Mouse (Mus musculus) left cerebral cortex, postnatal 14 days (tissue): ENCODE measurements around the gene Fam117a. TPM values are rescaled to one million over a fixed set of nuclear protein-coding genes. Genes with fewer than 3 reads are reported as not detected.

Experiments
- DNase-seq, 2 experiments: peaks; one replicate each; pipeline ENCODE4 v3.0.0; 2021 to 2022; ENCODE audit warnings: low spot score in 2 of 2, mixed read lengths in 1 of 2
- intact Hi-C: fragments of 180-260 bp; cut with DNase I; formaldehyde crosslinking; loops from one replicate; pipeline ENCODE4 v1.15.1; 2025
- long read RNA-seq, 2 experiments: library from polyadenylated mRNA; stranded (forward); transcript quantifications; one replicate each; pipeline ENCODE4 v2.0.0; 2021
- total RNA-seq, 2 experiments: library from RNA; stranded (reverse); gene quantifications; 2 replicates each; pipeline ENCODE4 v1.2.3; 2021

Gene Fam117a
- 1 to 10 TPM; 2.1 to 4.0 TPM for total RNA-seq
- long read RNA-seq, experiment 1, partial matches to known transcripts = 1 of 2 reads
- long read RNA-seq, experiment 1, other reads (novel, unspliced or antisense) = 0 of 2 reads
- long read RNA-seq, experiment 2, partial matches to known transcripts = 1 of 2 reads
- long read RNA-seq, experiment 2, other reads (novel, unspliced or antisense) = 0 of 2 reads

- DNase-seq = peak; percentile 74 to 86
- intact Hi-C loops = no loop called here
Observed at GRCm38 (mm10) chr11:95336568-95337128, at the start of gene Fam117a. TSS of gene Fam117a (plus strand) at chr11:95337018.

- intact Hi-C loops = no loop called here
- no peak for DNase-seq
Observed at GRCm38 (mm10) chr11:95291998-95292397, 44.8 kb upstream of the Fam117a start.

- intact Hi-C loops = no loop called here
- no peak for DNase-seq
Observed at GRCm38 (mm10) chr11:95293017-95293624, 43.7 kb upstream of the Fam117a start.

GRCm38 (mm10) chr11:95295736-95296135 is 41.1 kb upstream of the Fam117a start:
- intact Hi-C loops = no loop called here
- DNase-seq = no peak

GRCm38 (mm10) chr11:95298146-95298545 is 38.7 kb upstream of the Fam117a start:
- no peak for DNase-seq
- intact Hi-C loops = no loop called here

- DNase-seq = no peak
- intact Hi-C loops = no loop called here
Observed at GRCm38 (mm10) chr11:95299886-95300285, 36.9 kb upstream of the Fam117a start.

- intact Hi-C loops = no loop called here
- DNase-seq = no peak
Observed at GRCm38 (mm10) chr11:95301772-95302171, 35.0 kb upstream of the Fam117a start.

GRCm38 (mm10) chr11:95305600-95305999 is 31.2 kb upstream of the Fam117a start:
- DNase-seq = no peak
- intact Hi-C loops = no loop called here

GRCm38 (mm10) chr11:95307526-95307925 is 29.3 kb upstream of the Fam117a start:
- intact Hi-C loops = no loop called here
- DNase-seq = no peak

- intact Hi-C loops = loop anchor here (2.0 to 10.0 kb wide), 2 partner anchors 75 to 215 kb away; partner anchors contain the start of gene Slc35b1
- peak; percentile 99 to 100 for DNase-seq
Observed at GRCm38 (mm10) chr11:95309510-95310006, 27.3 kb upstream of the Fam117a start.

GRCm38 (mm10) chr11:95310007-95310647 is 26.7 kb upstream of the Fam117a start, which contains the start of gene Kat7:
TSS of gene Kat7 (minus strand) at chr11:95310246.
- DNase-seq = peak; percentile 98 to 100
- intact Hi-C loops = loop anchor here (2.0 to 10.0 kb wide), 2 partner anchors 75 to 215 kb away; partner anchors contain the start of gene Slc35b1

- DNase-seq = peak in 1 of 2 experiments; percentile 12
- intact Hi-C loops = loop anchor here (2.0 to 10.0 kb wide), 2 partner anchors 74 to 214 kb away; partner anchors contain the start of gene Slc35b1
Observed at GRCm38 (mm10) chr11:95310648-95311424, 26.0 kb upstream of the Fam117a start.

GRCm38 (mm10) chr11:95311425-95311807 is 25.4 kb upstream of the Fam117a start:
- intact Hi-C loops = loop anchor here (2.0 to 10.0 kb wide), 2 partner anchors 73 to 213 kb away; partner anchors contain the start of gene Slc35b1
- no peak for DNase-seq

- intact Hi-C loops = loop anchor here (10.0 kb wide), 1 partner anchor 209 kb away; no protein-coding TSS in a partner anchor
- no peak for DNase-seq
Observed at GRCm38 (mm10) chr11:95315215-95315955, 21.4 kb upstream of the Fam117a start.

GRCm38 (mm10) chr11:95318116-95318515 is 18.7 kb upstream of the Fam117a start:
- intact Hi-C loops = loop anchor here (10.0 kb wide), 1 partner anchor 207 kb away; no protein-coding TSS in a partner anchor

GRCm38 (mm10) chr11:95319506-95319905 is 17.3 kb upstream of the Fam117a start:
- no peak for DNase-seq
- intact Hi-C loops = loop anchor here (10.0 kb wide), 1 partner anchor 205 kb away; no protein-coding TSS in a partner anchor

More at GRCm38 (mm10) chr11:95318116-95318515, 18.7 kb upstream of the Fam117a start:
- DNase-seq = no peak

GRCm38 (mm10) chr11:95320010-95320409 is 16.8 kb upstream of the Fam117a start:
- no peak for DNase-seq
- intact Hi-C loops = no loop called here

GRCm38 (mm10) chr11:95324181-95324580 is 12.6 kb upstream of the Fam117a start:
- intact Hi-C loops = no loop called here

More at GRCm38 (mm10) chr11:95324181-95324580, 12.6 kb upstream of the Fam117a start:
- DNase-seq = no peak
